Mouse (Mus musculus): ENCODE data around the gene Cfap57. TPM values are rescaled to one million over a fixed set of nuclear protein-coding genes. Genes with fewer than 3 reads are reported as not detected.
"Not testable (repeated sequence)": the region's sequence is repeated elsewhere in the genome, so short reads cannot be mapped to it uniquely, and the experiment has no call there.

Cfap57 gene
- polyA plus RNA-seq, 1 experiment from 2014 or later: 0.42 TPM

DNA sequence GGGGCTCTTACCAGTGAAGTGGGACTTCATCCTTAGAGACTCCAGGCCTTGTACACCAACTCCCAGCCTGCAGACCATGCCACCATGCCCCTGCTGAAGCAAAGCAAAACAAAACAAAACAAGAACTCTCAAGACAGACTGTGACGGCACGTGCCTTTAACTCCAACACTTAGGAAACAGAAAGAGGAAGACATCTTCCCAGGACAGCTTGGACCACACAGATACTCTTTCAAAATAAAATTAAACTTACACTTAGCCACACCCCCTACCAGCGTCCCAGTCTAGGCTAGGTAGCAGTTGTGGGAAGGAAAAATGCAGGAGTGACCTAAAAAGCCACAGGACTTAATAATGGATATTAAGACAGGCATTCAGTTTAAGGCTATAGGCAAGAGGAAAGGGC is 94.8 kb downstream of the Cfap57 start:
- no peak overlapping the region for H3K27ac ChIP-seq (replicated peaks; ENCODE audit: low read depth, low read length)
- WGBS: 71% methylated on average over 3 of the region's 3 CpGs

DNA sequence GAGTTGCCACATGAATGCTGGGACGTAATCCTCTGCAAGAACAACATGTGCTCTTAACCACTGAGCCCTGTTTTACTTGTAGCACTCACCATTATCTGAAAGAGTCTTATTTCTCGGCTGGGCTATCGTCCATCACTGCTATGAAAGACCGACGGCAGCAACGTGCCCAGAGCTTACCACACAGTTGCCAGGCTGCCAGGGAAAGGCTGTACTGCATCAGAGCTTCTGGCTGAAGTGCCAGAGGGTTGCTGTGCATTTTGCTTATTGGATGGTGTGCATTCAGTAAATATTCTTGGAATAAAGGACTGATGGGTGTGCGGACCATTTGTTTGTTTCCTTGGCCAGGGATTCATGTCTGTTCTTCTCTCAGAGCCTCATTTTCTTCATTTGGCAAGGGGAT is 96.6 kb downstream of the Cfap57 start:
- no peaks in the 10 kb centered on the region for H3K27me3 ChIP-seq (ENCODE audit: control insufficient read depth, insufficient read depth, low read length)
- WGBS: 80% methylated on average over 7 of the region's 7 CpGs

More for the DNA sequence above, 94.8 kb downstream of the Cfap57 start:
- H3K27me3 ChIP-seq (ENCODE audit: control insufficient read depth, insufficient read depth, low read length): no peaks in the 10 kb centered on the region
- no peaks in the 10 kb centered on the region for H3K4me1 ChIP-seq (ENCODE audit: control insufficient read depth, insufficient read depth, low read length)
- H3K9me3 ChIP-seq (replicated peaks; ENCODE audit: control insufficient read depth, low read length): no peaks in the 10 kb centered on the region
- no peaks in the 10 kb centered on the region for H3K36me3 ChIP-seq (replicated peaks; ENCODE audit: control insufficient read depth, insufficient read depth, low read depth, low read length)
- H3K9ac ChIP-seq (replicated peaks; ENCODE audit: low read length): no peak overlapping the region
- no peak overlapping the region for H3K4me3 ChIP-seq (ENCODE audit: low read depth, low read length)
- ATAC-seq (replicated peaks; ENCODE audit: insufficient number of reproducible peaks, low FRiP score, low TSS enrichment, low read depth) (no peak), DNase-seq (ENCODE audit: low spot score) (no peak)
- no peak overlapping the region for H3K4me2 ChIP-seq (ENCODE audit: low read depth, low read length)

GRCm38 (mm10) chr4:118522248-118522647 is 98.3 kb downstream of the Cfap57 start:
- Histone ChIP-seq H3K4me1 (ENCODE audit: control insufficient read depth, insufficient read depth, low read length) (no peaks in the 10 kb centered on the region), H3K27me3 (ENCODE audit: control insufficient read depth, insufficient read depth, low read length) (no peaks in the 10 kb centered on the region), H3K4me3 (ENCODE audit: low read depth, low read length) (no peak overlapping the region), H3K36me3 (replicated peaks; ENCODE audit: control insufficient read depth, insufficient read depth, low read depth, low read length) (no peaks in the 10 kb centered on the region), H3K9me3 (replicated peaks; ENCODE audit: control insufficient read depth, low read length) (no peaks in the 10 kb centered on the region), H3K9ac (replicated peaks; ENCODE audit: low read length) (no peak overlapping the region), H3K27ac (replicated peaks; ENCODE audit: low read depth, low read length) (no peak overlapping the region), H3K4me2 (ENCODE audit: low read depth, low read length) (no peak overlapping the region)
- WGBS: 88% methylated on average over 7 of the region's 7 CpGs
- DNase-seq (ENCODE audit: low spot score): no peak
- ATAC-seq (replicated peaks; ENCODE audit: insufficient number of reproducible peaks, low FRiP score, low TSS enrichment, low read depth): no peak

More for the DNA sequence above, 96.6 kb downstream of the Cfap57 start:
- DNase-seq (ENCODE audit: low spot score) (no peak), ATAC-seq (replicated peaks; ENCODE audit: insufficient number of reproducible peaks, low FRiP score, low TSS enrichment, low read depth) (no peak)
- H3K27ac ChIP-seq (replicated peaks; ENCODE audit: low read depth, low read length): no peak overlapping the region
- H3K4me3 ChIP-seq (ENCODE audit: low read depth, low read length): no peak overlapping the region
- H3K9me3 ChIP-seq (replicated peaks; ENCODE audit: control insufficient read depth, low read length): no peaks in the 10 kb centered on the region
- no peak overlapping the region for H3K4me2 ChIP-seq (ENCODE audit: low read depth, low read length)
- H3K4me1 ChIP-seq (ENCODE audit: control insufficient read depth, insufficient read depth, low read length): no peaks in the 10 kb centered on the region
- H3K36me3 ChIP-seq (replicated peaks; ENCODE audit: control insufficient read depth, insufficient read depth, low read depth, low read length): no peaks in the 10 kb centered on the region
- H3K9ac ChIP-seq (replicated peaks; ENCODE audit: low read length): no peak overlapping the region

DNA sequence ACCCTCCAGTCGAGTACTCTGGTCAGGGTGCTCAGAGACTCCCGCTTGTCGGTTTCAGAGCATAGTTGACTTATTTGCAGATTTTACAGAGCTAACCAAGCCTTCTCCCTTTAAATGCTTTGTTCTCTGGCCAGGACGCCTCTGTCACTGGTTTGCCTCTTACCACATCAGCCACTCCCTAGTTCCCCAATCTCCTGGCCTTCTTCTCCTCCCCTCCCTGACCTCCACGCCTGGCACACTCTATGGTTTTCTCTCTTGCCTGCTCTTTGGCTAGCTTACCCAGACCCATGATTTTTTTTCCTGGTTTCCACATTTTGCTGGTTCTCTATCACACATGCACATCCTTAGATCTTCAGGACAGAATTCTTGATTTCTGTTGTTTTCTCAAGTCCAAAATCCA is 102.4 kb downstream of the Cfap57 start:
- no peak overlapping the region for H3K4me2 ChIP-seq (ENCODE audit: low read depth, low read length)
- H3K27ac ChIP-seq (replicated peaks; ENCODE audit: low read depth, low read length): no peak overlapping the region

DNA sequence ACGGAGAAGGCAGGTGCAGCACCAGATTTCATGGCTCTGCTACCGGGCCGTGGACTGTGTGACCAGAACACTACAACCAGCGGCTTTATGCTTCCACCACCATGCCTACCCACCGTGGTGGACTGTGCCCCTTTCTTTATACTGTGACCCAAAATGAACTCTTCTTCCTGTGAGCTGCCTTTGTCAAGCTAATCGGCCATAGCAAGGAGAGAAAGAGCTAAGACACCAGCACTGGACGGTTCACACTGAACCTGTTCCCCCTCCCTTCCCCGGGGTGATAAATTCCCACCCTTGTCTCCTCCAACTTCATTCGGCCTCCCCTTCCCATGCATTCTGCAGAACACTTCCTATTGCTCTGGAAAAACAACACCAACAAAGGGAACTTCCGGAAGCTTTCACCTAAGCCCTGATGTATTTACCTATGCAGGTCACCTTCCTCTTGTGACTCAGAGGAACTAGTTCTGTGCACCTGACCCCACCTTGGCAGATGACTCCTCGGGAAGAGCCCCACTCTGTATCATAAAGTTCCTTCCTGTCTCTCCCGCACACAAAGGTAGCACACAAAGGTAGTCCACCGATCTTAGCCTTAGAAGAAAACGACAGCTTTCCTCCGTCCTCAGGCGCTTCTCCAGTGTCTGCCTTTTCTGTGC is 103.0 kb downstream of the Cfap57 start:
- Histone ChIP-seq H3K9me3 (replicated peaks; ENCODE audit: control insufficient read depth, low read length) (no peaks in the 10 kb centered on the region), H3K36me3 (replicated peaks; ENCODE audit: control insufficient read depth, insufficient read depth, low read depth, low read length) (no peaks in the 10 kb centered on the region), H3K4me1 (ENCODE audit: control insufficient read depth, insufficient read depth, low read length) (no peaks in the 10 kb centered on the region; the same call in 1 of the 2 replicates), H3K9ac (replicated peaks; ENCODE audit: low read length) (no peak overlapping the region), H3K27me3 (ENCODE audit: control insufficient read depth, insufficient read depth, low read length) (no peaks in the 10 kb centered on the region), H3K4me2 (ENCODE audit: low read depth, low read length) (no peak overlapping the region), H3K27ac (replicated peaks; ENCODE audit: low read depth, low read length) (no peak overlapping the region), H3K4me3 (ENCODE audit: low read depth, low read length) (no peak overlapping the region)
- no peak for ATAC-seq (replicated peaks; ENCODE audit: insufficient number of reproducible peaks, low FRiP score, low TSS enrichment, low read depth)
- WGBS: 34% methylated on average over 16 of the region's 16 CpGs
- no peak for DNase-seq (ENCODE audit: low spot score)

More for the DNA sequence above, 102.4 kb downstream of the Cfap57 start:
- H3K4me1 ChIP-seq (ENCODE audit: control insufficient read depth, insufficient read depth, low read length): no peaks in the 10 kb centered on the region; the same call in 1 of the 2 replicates
- H3K4me3 ChIP-seq (ENCODE audit: low read depth, low read length): no peak overlapping the region
- no peak for DNase-seq (ENCODE audit: low spot score)
- no peak overlapping the region for H3K9ac ChIP-seq (replicated peaks; ENCODE audit: low read length)
- no peaks in the 10 kb centered on the region for H3K36me3 ChIP-seq (replicated peaks; ENCODE audit: control insufficient read depth, insufficient read depth, low read depth, low read length)
- no peaks in the 10 kb centered on the region for H3K9me3 ChIP-seq (replicated peaks; ENCODE audit: control insufficient read depth, low read length)
- 57% methylated on average over 5 of the region's 5 CpGs for WGBS
- no peak for ATAC-seq (replicated peaks; ENCODE audit: insufficient number of reproducible peaks, low FRiP score, low TSS enrichment, low read depth)
- no peaks in the 10 kb centered on the region for H3K27me3 ChIP-seq (ENCODE audit: control insufficient read depth, insufficient read depth, low read length)

DNA sequence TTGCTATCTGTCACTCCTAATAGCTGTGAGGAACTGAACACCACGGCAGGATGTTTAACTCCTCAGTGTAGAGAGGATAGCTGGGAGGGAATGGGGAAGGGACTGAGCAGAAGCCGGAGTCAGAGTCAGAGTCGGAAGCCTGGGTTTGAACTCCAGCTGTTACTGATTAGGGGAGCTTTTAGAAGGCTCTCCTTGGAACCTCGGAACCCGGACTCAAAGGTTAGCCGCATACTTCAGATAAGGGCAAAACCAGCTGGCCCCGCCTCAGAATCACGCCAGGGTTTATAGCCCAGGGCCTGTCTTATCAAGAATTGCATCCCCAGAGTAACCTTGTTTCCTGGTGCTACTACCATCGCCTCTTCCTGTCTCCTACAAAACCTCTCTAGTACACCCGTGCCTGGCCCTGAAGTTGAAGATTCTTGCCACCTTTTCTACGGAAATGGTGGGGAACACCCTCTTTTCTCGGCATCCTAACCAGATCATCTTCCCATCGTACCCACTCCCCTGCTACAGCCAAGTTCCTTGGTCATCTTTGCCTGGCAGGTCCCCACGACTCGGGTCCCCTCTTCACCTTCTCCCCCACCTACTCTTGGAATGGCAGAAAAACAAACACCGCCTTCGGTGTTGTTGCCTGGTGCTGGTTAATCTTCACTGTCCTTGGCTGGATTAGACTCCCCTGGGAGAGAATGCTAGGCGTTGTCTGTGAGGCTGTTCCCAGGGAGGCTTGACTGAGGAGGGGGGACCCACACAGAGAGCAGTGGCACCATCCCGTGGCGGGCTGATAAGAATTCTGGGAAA is 103.7 kb downstream of the Cfap57 start:
- 13% methylated on average over 20 of the region's 20 CpGs for WGBS
- H3K4me3 ChIP-seq (ENCODE audit: low read depth, low read length): no peak overlapping the region
- no peak overlapping the region for H3K27ac ChIP-seq (replicated peaks; ENCODE audit: low read depth, low read length)
- no peak overlapping the region for H3K4me2 ChIP-seq (ENCODE audit: low read depth, low read length)
- no peak overlapping the region for H3K9ac ChIP-seq (replicated peaks; ENCODE audit: low read length)
- H3K27me3 ChIP-seq (ENCODE audit: control insufficient read depth, insufficient read depth, low read length): no peaks in the 10 kb centered on the region
- H3K36me3 ChIP-seq (replicated peaks; ENCODE audit: control insufficient read depth, insufficient read depth, low read depth, low read length): no peaks in the 10 kb centered on the region
- ATAC-seq (replicated peaks; ENCODE audit: insufficient number of reproducible peaks, low FRiP score, low TSS enrichment, low read depth): 0 out of 2 replicates have a peak, but pooled peaks have one; percentile 61
- DNase-seq (ENCODE audit: low spot score): peak; percentile 78
- H3K9me3 ChIP-seq (replicated peaks; ENCODE audit: control insufficient read depth, low read length): no peaks in the 10 kb centered on the region
- no peaks in the 10 kb centered on the region; the same call in 1 of the 2 replicates for H3K4me1 ChIP-seq (ENCODE audit: control insufficient read depth, insufficient read depth, low read length)

DNA sequence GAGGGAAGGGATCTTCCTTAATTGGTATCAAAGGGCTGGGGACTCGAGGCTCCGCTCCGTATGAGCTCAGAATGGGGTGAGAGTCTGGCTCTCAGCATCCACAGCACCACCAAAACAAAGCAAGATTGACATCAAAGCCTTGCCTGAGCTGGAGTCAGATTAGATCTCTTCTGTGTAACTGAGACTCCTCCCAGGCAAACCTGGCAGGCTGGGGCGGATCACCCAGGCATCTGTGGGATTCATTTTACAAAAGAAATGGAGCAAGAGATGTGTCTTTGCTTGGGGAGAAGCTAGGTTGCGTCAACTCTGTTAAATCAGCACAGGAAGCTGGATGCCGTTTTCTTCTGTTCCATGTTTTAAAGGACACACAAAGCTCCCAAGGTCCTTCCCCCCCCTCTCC is 111.5 kb downstream of the Cfap57 start:
- Histone ChIP-seq H3K4me1 (ENCODE audit: control insufficient read depth, insufficient read depth, low read length) (no peaks in the 10 kb centered on the region), H3K9me3 (replicated peaks; ENCODE audit: control insufficient read depth, low read length) (no peaks in the 10 kb centered on the region), H3K27me3 (ENCODE audit: control insufficient read depth, insufficient read depth, low read length) (no peaks in the 10 kb centered on the region), H3K27ac (replicated peaks; ENCODE audit: low read depth, low read length) (no peak overlapping the region), H3K4me3 (ENCODE audit: low read depth, low read length) (no peak overlapping the region), H3K9ac (replicated peaks; ENCODE audit: low read length) (no peak overlapping the region), H3K4me2 (ENCODE audit: low read depth, low read length) (no peak overlapping the region), H3K36me3 (replicated peaks; ENCODE audit: control insufficient read depth, insufficient read depth, low read depth, low read length) (no peaks in the 10 kb centered on the region)
- WGBS: 11% methylated on average over 6 of the region's 6 CpGs
- ATAC-seq (replicated peaks; ENCODE audit: insufficient number of reproducible peaks, low FRiP score, low TSS enrichment, low read depth) (no peak), DNase-seq (ENCODE audit: low spot score) (peak; percentile 61)

DNA sequence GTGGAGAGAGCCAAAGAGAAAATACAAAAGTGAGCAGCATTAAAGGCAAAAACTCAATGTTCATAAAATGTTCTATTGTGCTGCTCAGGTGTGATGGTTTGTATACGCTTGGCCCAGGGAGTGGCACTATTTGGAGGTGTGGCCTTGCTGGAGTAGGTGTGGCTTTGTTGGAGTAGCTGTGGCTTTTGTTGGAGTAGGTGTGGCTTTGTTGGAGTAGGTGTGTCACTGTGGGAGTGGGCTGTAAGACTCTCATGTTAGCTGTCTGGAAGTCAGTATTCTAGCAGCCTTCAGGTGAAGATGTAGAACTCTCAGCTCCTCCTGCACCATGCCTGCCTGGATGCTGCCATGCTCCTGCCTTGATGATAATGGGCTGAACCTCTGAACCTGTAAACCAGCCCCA is 113.4 kb downstream of the Cfap57 start:
- not testable (repeated sequence) for H3K36me3 ChIP-seq (replicated peaks; ENCODE audit: control insufficient read depth, insufficient read depth, low read depth, low read length); DNase-seq (ENCODE audit: low spot score); H3K4me1 ChIP-seq (ENCODE audit: control insufficient read depth, insufficient read depth, low read length); H3K9me3 ChIP-seq (replicated peaks; ENCODE audit: control insufficient read depth, low read length); H3K27me3 ChIP-seq (ENCODE audit: control insufficient read depth, insufficient read depth, low read length); H3K9ac ChIP-seq (replicated peaks; ENCODE audit: low read length); H3K4me3 ChIP-seq (ENCODE audit: low read depth, low read length); H3K27ac ChIP-seq (replicated peaks; ENCODE audit: low read depth, low read length); H3K4me2 ChIP-seq (ENCODE audit: low read depth, low read length); ATAC-seq (replicated peaks; ENCODE audit: insufficient number of reproducible peaks, low FRiP score, low TSS enrichment, low read depth)
- WGBS: 89% methylated on average over 1 of the region's 1 CpGs
